Mouse (Mus musculus): ENCODE results near the gene Mrtfb.
A peak's percentile ranks its signal among the peaks of the same experiment; 100 is the strongest.

Gene Mrtfb

GRCm38 (mm10) chr16:13443764-13444163 lies 187.5 kb downstream of the Mrtfb start:
- no peak for DNase-seq

GRCm38 (mm10) chr16:13445461-13445860 lies 189.2 kb downstream of the Mrtfb start:
- DNase-seq, result peak in 1 of 2 experiments; percentile 36

DNA sequence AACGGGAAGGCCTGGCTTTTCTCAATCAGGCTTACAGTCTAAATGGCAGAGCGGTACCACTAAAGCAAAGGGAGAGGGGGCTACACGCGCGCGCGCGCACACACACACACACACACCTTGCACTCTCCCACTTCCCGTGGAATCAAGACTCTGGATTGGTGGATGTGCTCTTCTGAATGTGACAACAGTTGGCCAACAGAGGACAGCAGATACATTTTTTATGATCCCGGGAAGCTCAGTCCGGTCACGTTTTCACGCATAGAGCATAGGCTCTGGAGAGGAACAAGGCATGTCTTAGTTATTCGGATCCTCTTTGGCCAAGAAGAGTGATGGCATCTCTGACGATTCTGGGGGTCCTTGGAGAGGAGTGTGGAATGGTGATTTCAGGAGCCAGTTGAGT lies 190.2 kb downstream of the Mrtfb start:
- DNase-seq, result peak; percentile 43 to 54

DNA sequence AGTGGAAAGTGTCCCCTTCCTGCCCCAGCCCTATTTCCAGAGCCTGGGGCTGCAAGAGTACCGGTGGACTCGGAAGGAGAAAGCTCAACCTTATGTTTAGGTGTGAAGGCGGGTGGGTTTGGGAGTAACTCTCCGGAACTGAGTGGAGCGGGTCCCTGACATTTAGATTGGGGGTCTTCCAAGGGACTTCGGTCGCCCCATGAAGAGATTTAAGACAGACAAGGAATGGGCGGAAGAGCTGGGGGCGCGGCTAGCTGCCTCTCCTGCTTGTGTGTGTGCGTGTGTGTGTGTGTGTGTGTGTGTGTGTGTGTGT lies 190.6 kb downstream of the Mrtfb start:
- DNase-seq, result peak; percentile 18 to 26

GRCm38 (mm10) chr16:13447284-13448050 lies 191.2 kb downstream of the Mrtfb start:
- DNase-seq, result peak; percentile 54 to 63

DNA sequence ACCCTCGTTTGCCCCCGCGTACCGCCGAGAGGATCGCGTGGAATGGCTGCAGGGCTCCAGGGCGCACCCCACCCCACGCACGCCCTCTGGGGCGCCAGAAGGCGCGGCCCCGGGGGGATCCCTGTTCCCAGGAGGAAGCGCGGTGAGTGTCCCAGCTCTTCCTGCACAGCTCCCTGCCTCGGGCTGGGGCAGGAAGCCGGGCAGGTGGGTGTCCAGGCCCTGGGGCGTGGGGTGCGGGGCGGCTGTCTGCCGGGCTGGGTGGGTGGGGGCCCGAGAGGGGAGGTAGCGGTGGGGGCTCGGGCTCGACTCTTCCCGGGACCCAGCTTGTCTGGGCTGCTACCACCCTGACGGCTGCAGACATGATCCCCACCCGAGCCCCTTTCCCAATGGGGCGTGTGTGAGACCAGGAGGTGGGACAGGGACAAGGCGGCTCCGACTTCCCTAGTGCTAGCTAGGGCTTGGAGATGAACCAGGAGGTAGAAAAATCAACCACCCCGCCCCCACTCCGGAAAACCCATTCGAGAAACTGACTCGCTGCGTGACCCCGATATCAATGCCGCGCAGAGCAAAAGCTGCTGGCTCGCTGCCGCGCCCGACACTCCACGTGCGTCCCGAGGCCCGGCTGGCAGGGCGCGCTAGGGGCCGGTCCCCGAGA lies 191.9 kb downstream of the Mrtfb start:
- DNase-seq, result peak; percentile 56 to 74

GRCm38 (mm10) chr16:13448706-13449090 lies 192.4 kb downstream of the Mrtfb start:
- DNase-seq, result no peak

GRCm38 (mm10) chr16:13449491-13449890 lies 193.2 kb downstream of the Mrtfb start:
- no peak for DNase-seq

- DNase-seq, result no peak
Observed at GRCm38 (mm10) chr16:13450831-13451230, 194.6 kb downstream of the Mrtfb start.

GRCm38 (mm10) chr16:13451991-13452390 lies 195.7 kb downstream of the Mrtfb start:
- DNase-seq, result peak; percentile 64 to 78

- peak in 1 of 2 experiments; percentile 36 for DNase-seq
Observed at GRCm38 (mm10) chr16:13452661-13453060, 196.4 kb downstream of the Mrtfb start.

- DNase-seq, result no peak
Observed at GRCm38 (mm10) chr16:13454026-13454600, 197.8 kb downstream of the Mrtfb start.

DNA sequence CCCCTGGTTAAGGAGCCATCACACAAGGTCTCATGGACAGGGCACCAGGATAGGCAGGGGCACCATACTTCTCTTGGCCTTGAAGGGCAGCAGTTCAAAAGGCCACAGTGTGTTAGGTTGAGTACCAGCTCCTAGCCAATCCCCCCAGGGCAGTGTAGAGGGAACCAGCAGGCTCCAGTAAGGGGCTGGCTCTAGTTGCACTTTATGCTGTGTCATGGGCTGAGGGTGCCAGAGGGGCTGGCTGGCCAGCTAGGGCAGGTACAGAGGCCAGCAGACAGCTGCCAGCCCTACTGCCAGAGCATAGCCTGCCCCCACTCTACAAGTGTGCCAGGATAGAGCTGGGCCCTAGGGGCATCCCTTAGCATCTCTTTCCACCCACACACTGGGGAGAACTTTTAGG lies 199.3 kb downstream of the Mrtfb start:
- no peak for DNase-seq

GRCm38 (mm10) chr16:13458556-13458955 lies 202.3 kb downstream of the Mrtfb start:
- no peak for DNase-seq

- no peak for DNase-seq
Observed at GRCm38 (mm10) chr16:13460071-13460470, 203.8 kb downstream of the Mrtfb start.

- DNase-seq, result no peak
Observed at GRCm38 (mm10) chr16:13460777-13461408, 204.6 kb downstream of the Mrtfb start.

DNA sequence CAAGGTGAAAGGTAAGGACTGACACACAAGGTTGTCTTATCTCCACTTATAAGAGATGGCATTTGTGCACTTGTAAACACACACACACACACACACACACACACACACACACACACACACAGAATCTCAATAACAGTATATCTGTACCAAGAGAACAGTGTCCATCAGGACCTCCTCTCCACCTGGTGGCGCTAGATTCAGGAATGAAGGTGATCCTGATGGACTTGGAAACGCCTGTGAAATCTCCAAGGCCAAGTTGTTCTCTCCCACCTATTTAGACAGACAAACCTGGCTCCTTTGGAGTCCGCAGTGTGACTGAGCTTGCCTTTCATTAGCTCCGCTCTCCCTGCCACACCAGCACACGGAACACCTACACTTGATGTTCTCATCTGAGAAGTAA lies 208.4 kb downstream of the Mrtfb start:
- no peak for DNase-seq

Measured in cerebellum, postnatal 25 days (tissue).